Mouse (Mus musculus): Measurements from ENCODE around the gene Fgb.

GRCm38 (mm10) chr3:83097586-83097985 lies 47.9 kb upstream of the Fgb start:
- TF ChIP-seq CTCF (IDR thresholded peaks at IDR 0.05; ENCODE audit: extremely low read depth, insufficient read depth, insufficient read length, insufficient replicate concordance) (no peak), POLR2A (IDR thresholded peaks at IDR 0.05; ENCODE audit: low read depth, low read length) (no peak)

All from spleen, adult 2 months (tissue).